Mouse (Mus musculus) gastrocnemius, postnatal 36 days (tissue): ENCODE data around the gene Anapc5. TPM values are rescaled to one million over a fixed set of nuclear protein-coding genes. Genes with fewer than 3 reads are reported as not detected.
A peak's percentile ranks its signal among the peaks of the same experiment; 100 is the strongest.

Experiments
- DNase-seq, 2 experiments: peaks; one replicate each; pipeline ENCODE4 v3.0.0; 2022
- intact Hi-C: fragments of 180-260 bp; cut with DNase I; formaldehyde crosslinking; loops from one replicate; pipeline ENCODE4 v1.15.1; 2025
- long read RNA-seq, 2 experiments: library from polyadenylated mRNA; stranded (forward); transcript quantifications; one replicate each; pipeline ENCODE4 v2.0.0; 2021
- total RNA-seq, 2 experiments: library from RNA; stranded (reverse); gene quantifications; 2 replicates each; pipeline ENCODE4 v1.2.3; 2021

Gene Anapc5
- total RNA-seq, result 100 to 1,000 TPM; 289 to 361 TPM
- long read RNA-seq, experiment 1, transcript Anapc5-218 (17 exons, 2,404 nt), result minor isoform, 87 of 412 reads
- long read RNA-seq, experiment 1, transcript Anapc5-201 (17 exons, 2,760 nt), result major isoform, 164 of 412 reads
- long read RNA-seq, experiment 1, transcript Anapc5-212 (17 exons, 2,413 nt), result minor isoform, 5 of 412 reads
- long read RNA-seq, experiment 1, partial matches to known transcripts, result 22 of 412 reads
- long read RNA-seq, experiment 1, other reads (novel, unspliced or antisense), result 132 of 412 reads
- long read RNA-seq, experiment 2, transcript Anapc5-205 (17 exons, 2,413 nt), result minor isoform, 5 of 656 reads
- long read RNA-seq, experiment 2, transcript Anapc5-201 (17 exons, 2,760 nt), result major isoform, 273 of 656 reads
- long read RNA-seq, experiment 2, transcript Anapc5-212 (17 exons, 2,413 nt), result minor isoform, 7 of 656 reads
- long read RNA-seq, experiment 2, transcript Anapc5-218 (17 exons, 2,404 nt), result minor isoform, 115 of 656 reads
- long read RNA-seq, experiment 2, partial matches to known transcripts, result 35 of 656 reads
- long read RNA-seq, experiment 2, other reads (novel, unspliced or antisense), result 219 of 656 reads

DNA sequence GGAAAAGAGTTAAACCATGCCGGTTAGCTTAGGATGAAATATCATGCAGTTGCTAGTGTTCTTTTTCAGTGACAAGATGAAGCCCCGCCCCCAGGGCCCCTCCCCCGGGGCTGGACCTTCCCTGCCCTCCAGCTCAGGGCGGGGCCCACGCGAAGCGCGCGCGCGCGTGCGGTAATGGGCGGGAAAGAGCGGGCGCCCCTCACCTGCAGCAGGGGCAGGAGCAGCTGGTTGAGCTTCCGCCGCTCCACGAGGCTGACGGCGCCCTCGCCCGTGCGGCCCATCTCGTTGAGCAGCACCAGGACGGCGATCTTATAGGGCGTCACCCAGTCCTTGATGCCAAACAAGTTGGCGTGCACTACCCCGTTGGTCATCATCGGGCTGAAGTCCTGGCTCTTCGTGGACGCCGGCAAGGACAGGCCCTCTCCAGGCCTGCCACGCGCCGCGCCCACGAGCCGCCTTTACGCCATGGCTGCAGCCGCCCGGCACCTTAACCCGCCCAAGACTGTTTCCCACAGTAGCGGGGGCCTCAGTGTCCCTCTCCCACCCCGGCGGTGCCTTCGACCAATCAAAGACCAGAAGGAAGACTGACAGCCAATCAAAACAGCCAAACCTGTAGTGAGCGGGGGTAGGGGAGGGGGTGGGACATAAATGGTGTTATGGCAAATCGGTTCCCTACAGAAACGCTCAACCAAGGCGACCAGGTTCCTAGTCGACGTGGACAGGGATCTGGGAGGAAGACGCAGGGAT is at the start of gene Anapc5:
Gene Anapc5 (minus strand): TSS at position 563 of the 747 bp plus-strand sequence.
- intact Hi-C loops, result loop anchor here (2.0 kb wide), 1 partner anchor 30 kb away; the partner anchor contains the start of gene Rnf34
- DNase-seq, result peak; percentile 87 to 91

- DNase-seq, result no peak
- intact Hi-C loops, result no loop called here
Observed at GRCm38 (mm10) chr5:122863053-122863452, 41.9 kb upstream of the Anapc5 start.

GRCm38 (mm10) chr5:122855858-122856257 is 34.7 kb upstream of the Anapc5 start:
- no peak for DNase-seq
- intact Hi-C loops, result no loop called here

GRCm38 (mm10) chr5:122852611-122853010 is 31.5 kb upstream of the Anapc5 start:
- no peak for DNase-seq
- intact Hi-C loops, result no loop called here

GRCm38 (mm10) chr5:122850319-122851002 is 29.3 kb upstream of the Anapc5 start:
- intact Hi-C loops, result loop anchor here (2.0 kb wide), 2 partner anchors 30 to 38 kb away; partner anchors contain the start of gene Anapc5
- no peak for DNase-seq

DNA sequence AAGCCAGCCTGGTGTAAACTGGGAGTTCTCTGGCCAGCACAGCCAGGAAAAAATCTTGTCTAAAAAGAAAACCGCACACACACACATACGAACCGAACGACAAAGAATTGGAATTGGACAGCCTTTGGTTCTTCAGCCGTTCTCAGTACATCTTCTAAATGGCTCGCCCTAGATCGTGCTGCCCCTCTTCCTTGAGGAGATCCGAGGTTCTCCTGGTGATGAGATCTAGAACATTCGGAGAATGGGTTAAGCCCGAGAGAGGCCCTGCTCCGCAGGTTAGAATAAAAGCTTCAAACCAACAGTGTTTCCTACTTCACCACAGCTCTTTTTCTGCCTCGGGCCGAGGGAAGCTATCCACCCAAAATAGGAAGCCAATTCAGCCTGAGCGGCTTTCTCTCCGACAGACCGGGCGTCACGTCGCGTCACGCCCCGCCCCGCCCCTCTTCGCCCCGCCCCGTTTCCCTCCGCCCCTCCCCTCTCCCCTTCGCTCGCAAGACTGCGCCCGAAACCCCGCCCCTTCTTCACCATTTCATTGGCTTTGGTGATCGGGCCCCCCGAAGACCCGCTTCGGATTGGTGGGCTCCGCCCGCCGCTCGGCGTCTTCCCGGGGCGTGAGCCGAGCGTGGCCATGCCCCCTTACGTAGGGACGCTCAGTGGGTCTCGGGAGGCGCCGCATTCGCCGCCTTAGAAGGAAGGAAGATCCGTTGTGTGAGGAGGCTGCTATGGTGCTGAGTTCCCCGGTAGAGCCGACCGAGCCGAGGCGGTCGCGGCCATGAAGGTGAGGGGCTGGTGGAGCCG is 28.6 kb upstream of the Anapc5 start, which contains the start of gene Rnf34:
Gene Rnf34 (plus strand): TSS at position 528 of the 798 bp plus-strand sequence.
- intact Hi-C loops, result loop anchor here (2.0 kb wide), 2 partner anchors 29 to 37 kb away; partner anchors contain the start of gene Anapc5
- peak; percentile 88 to 97 for DNase-seq

DNA sequence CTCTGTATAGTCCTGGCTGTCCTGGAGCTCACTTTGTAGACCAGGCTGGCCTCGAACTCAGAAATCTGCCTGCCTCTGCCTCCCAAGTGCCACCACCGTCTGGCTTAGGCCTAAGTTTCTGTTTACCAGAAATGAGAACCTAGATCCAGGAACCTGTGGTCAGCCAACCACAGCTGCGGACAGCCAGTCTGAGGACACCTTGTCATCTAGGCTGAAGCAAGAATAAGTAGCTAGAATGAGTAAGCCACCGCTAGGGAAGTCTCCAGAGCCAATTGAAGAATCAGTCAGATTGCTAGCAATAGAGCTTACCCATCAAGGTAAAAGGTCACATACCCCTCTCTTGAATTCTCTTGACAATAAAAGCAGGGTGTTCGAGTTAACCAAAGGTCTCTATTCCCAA is 22.7 kb upstream of the Anapc5 start:
- no peak for DNase-seq
- intact Hi-C loops, result no loop called here

DNA sequence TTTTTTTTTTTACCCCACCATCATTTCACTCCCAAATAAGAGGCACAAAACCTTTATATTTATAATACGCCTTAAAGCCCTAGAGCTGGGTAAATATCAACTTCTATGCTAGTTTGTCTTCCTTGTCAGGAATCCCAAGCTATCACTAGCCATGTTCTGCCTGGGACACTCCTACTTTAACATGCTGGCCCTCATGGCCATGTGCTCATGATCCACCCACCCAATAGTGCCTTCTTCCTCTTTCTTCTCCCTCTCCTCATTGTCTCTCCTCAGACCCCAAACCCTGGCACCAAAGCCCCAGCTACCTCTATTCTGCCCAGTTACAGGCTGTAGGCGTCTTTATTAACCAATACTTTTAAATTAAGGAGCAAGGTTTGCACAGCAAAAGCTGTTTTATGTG is 20.0 kb upstream of the Anapc5 start:
- no peak for DNase-seq
- intact Hi-C loops, result no loop called here

- no peak for DNase-seq
- intact Hi-C loops, result no loop called here
Observed at GRCm38 (mm10) chr5:122832996-122833395, 11.9 kb upstream of the Anapc5 start.

DNA sequence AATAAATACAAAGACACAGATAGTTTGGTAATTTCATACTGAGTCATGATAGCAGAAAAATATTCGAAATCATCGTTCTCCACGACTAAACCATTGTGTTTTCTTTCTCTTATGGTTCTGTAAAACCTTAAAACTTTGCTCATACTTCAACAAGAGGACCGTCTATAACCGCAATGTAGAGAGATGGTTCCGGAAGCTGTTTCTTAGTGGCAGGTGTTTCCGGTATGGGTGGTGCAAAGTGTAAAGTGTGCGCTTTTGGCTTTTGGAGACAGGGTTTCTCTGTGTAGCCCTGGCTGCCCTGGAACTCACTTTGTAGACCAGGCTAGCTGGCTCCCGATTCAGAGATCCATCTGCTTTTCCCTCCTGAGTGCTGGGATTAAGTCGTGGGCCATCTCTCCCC is 11.4 kb upstream of the Anapc5 start:
- intact Hi-C loops, result no loop called here
- no peak for DNase-seq

DNA sequence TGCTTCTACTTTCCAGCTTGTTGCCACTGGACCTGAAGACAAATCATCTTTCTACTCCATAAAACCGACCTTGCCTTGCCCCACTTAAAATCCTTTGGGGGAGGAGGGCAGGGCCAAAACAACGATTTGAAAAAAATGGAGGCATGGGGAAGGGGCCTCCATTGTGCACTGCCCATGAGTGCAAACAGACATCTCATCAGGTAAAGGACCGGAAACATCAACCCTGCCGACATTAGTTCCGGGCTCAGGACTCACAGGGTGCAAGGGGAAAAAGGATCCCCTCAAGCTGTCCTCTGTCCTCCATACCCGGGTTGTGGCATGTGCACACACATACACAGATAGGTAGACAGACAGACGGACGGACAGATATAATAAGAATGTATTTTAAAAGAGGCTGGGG is 4.0 kb upstream of the Anapc5 start:
- intact Hi-C loops, result no loop called here
- no peak for DNase-seq

- no peak for DNase-seq
- intact Hi-C loops, result no loop called here
Observed at GRCm38 (mm10) chr5:122824450-122824849, 3.3 kb upstream of the Anapc5 start.

DNA sequence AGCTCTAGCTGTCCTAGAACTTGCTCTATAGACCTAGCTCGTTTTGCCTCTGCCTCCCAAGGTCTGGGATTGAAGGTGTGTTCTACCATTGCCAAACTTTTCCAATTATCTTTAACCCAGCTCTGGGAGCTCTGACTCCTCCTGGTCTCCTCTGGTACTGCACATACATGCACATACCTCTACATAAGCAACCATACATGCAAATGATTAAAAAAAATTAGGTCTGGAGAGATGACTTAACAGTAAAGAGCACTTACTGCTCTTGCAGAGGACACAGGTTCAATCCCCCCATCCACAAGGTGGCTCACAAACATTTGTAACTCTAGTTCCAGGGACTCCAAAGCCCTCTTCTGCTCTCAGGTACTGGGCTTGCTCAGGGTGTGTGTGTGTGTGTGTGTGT is 2.8 kb upstream of the Anapc5 start:
- intact Hi-C loops, result no loop called here
- no peak for DNase-seq

- no peak for DNase-seq
- intact Hi-C loops, result no loop called here
Observed at GRCm38 (mm10) chr5:122822441-122822840, 1.3 kb upstream of the Anapc5 start.

GRCm38 (mm10) chr5:122821524-122821885 is 366 bp upstream of the Anapc5 start:
- no peak for DNase-seq
- intact Hi-C loops, result loop anchor here (2.0 kb wide), 1 partner anchor 29 kb away; the partner anchor contains the start of gene Rnf34

GRCm38 (mm10) chr5:122812699-122813098 is 8.4 kb downstream of the Anapc5 start:
- no peak for DNase-seq
- intact Hi-C loops, result loop anchor here (2.0 kb wide), 1 partner anchor 38 kb away; the partner anchor contains the start of gene Rnf34

GRCm38 (mm10) chr5:122811364-122812079 is 9.6 kb downstream of the Anapc5 start:
- intact Hi-C loops, result loop anchor here (2.0 kb wide), 2 partner anchors 39 to 69 kb away; partner anchors contain the start of gene Rnf34
- peak; percentile 50 to 54 for DNase-seq

GRCm38 (mm10) chr5:122805503-122805902 is 15.6 kb downstream of the Anapc5 start:
- intact Hi-C loops, result no loop called here

DNA sequence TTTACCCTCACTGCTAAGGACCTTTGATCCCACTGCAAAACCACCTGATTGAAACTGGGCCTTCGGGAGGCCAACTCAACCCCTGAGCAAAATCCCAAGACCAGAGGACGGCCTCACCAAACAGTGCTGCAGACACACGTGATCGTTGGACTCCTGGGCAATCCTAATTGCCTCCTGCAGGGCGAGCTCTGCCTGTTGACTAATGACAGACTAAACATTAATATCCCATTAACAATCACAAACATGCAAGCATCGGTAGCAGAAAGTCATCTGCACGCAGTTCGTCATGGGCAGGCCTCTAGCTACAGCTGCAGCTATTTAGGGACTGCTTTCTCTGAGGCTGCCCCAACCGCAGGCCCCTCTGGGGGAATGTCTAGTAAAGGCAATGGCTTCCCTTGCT is 18.4 kb downstream of the Anapc5 start:
- intact Hi-C loops, result no loop called here
- no peak for DNase-seq

More at GRCm38 (mm10) chr5:122805503-122805902, 15.6 kb downstream of the Anapc5 start:
- no peak for DNase-seq
